Mouse (Mus musculus) v-Abl transformed pro-B cells (cell line): Measurements from ENCODE around the gene Sbf1.

Experiments
- in situ Hi-C, 2 experiments: fragments of 400-800 bp; cut with MboI; formaldehyde crosslinking; loops; one replicate each; pipeline ENCODE4 v1.15.1; 2025; ENCODE audit not compliant: unreplicated experiment in 2 of 2

Sbf1 gene

DNA sequence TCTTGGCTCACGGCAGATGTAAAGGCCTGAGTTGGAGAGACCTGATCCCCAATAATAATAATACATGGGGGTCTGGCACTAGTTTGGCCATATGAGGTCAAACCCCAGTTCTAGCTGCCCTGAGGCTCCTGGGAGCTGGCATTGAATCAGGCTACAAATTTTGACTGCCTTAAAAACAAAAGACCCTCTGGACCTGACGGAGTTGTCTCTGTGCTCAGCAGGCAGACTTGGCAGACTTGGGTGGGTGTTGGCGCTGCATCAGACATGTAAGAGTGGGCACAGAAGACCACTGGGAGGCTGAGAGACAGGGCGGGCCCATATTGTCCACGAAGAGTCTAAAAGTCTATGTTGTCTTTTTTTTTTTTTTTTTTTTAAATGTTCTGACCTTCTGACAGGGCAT, 28.5 kb downstream of the Sbf1 start:
- in situ Hi-C loops: no loop called here

DNA sequence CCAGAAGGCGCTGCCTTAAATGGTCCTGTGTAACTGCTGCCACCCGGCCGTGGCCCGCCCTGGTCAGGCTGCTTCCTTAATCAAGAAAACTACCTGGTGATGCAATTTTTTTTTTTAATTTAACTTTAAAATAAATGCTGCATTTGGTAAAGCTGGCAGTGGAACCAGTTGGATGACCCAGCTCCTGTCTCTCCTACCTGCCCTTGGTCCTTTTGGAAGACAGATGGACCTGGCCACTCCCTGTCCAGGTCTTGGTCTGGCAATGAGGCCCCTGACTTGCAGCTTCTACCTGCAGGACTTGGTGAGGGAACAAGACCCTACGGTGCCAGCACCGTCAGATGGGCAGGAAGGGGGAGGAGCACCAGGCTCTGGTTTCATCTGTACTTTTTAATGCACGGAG, 29.0 kb downstream of the Sbf1 start:
- in situ Hi-C loops: no loop called here

DNA sequence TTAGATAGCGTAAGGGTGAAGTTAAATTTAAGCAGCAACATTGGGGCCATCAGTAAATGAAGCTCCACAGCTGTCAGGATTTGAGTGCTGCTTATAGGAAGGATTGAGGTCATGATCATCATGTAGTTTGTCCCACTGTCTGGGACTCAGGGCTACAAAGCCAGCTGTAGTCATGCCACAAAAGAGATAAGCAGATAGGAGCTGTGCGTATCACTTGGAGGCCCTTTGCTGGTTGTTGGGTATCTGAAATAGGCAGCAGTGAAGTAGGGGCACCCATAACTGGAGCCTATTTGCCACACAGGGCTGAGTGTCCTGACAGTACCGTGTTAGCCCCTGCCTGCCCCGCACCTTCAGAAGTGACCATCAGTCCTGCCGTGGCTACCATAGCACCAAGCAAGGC, 29.6 kb downstream of the Sbf1 start:
- in situ Hi-C loops: no loop called here

DNA sequence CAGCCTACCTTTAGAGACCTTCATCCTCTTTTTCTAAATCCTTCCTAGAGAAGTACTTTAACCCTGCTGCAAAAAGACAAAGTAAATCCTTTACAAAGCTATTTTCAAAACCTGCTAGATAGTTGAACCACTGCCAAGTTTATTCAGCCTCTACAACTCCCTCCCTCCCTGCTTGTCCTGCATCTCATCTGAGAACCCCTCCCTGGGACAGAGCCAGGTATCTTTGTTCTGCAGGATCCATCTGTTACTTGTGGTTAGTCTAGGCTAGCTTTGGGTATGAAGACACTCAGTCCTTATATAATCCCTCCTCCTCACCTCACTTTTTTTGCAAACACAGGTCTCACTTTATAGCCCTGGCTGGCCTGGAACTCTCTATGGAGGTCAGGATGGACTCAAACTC, 30.1 kb downstream of the Sbf1 start:
- in situ Hi-C loops: no loop called here

DNA sequence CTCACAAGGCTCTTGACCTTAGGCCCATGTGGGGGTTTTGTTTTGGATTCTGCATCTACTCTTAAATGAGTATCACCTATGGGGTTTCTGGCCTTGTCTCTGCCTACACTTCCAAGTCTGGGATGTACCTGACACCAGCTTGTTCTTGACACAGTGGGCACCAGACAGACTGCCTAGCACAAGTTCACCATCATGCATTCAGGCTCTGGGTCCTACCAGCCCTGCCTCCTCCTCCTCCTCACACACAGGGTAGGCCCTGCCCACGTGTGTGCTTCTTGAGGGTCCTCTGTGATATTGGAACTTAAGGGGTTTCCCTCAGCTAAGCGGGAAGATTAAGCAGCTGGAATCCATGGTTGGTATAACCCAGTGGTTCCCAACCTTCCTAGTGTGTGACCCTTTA, 31.0 kb downstream of the Sbf1 start:
- in situ Hi-C loops: no loop called here

DNA sequence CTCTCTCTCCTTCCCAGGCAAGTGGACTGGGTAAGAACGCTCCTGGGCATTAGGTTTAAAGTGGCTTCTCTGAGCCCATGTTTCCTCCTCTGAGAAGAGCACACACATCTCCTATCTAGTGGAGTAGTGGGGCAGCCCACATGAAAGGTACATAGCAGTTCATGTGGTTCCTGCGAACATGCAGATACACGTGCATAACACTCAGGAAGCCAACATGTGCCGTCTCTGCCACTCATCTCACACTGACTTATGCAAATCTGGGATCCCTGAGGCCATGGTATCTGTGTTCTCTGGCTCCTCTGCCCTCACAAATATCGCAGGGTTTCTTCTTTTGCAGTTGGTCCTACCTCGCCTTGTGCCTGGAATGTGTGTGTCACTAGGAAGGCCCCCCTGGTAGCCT, 32.6 kb downstream of the Sbf1 start:
- in situ Hi-C loops: no loop called here

DNA sequence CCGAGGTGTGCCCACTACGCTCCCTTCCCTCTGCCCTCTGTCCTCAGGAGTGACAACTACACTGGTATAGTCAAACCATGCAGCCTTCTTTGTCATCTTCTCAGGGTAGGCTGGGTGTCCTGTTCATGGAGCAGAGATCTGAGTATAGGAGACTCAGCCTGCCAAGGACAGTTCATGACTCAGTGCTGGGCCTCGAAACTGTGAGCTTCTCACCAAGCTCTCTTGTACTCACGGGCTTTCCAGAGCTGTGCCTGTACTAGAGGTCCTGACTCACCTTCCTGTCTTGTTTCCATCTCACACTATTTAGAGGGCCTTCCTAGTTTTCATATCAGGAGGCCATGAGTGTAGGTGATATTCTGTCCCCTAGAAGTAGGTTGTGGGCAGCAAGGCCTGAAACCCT, 37.7 kb downstream of the Sbf1 start:
- in situ Hi-C loops: no loop called here

DNA sequence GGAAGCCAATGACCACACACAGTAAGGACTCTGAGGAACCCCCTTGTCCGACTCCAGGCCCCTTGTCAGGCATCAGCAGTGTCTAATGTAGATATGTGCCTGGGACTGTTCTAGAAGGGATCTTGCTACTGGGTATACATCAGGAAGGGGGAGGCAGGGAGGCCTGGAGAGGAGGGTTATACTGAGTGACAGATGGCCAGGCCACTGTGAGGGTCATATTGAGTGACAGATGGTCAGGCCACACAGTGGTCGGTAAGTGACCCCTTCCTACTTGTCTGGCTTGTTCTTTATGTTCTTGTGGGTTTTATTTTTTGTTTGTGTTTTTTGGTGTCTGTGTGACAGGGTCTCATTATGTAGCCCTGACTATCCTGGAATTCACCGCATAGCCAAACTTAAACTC, 39.6 kb downstream of the Sbf1 start:
- in situ Hi-C loops: no loop called here

DNA sequence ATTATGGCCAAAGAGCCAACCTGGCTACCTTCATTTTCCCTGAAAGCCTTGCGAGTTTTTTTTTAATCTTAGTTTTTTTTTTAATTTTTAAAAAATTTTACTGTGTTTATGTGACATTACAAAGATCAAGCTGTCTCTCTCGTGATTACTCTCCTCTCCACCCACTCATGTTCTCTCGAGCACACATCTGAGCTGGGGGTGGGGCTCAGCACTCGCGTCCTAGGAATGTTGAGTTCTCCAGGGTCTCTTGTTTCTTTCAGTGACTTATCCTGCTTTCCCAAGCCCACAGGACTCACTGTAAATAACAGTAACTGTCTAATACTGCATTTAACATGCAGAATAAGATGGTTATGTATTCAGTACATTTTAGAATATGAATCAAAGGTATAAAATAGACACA, 50.6 kb downstream of the Sbf1 start:
- in situ Hi-C loops: no loop called here

DNA sequence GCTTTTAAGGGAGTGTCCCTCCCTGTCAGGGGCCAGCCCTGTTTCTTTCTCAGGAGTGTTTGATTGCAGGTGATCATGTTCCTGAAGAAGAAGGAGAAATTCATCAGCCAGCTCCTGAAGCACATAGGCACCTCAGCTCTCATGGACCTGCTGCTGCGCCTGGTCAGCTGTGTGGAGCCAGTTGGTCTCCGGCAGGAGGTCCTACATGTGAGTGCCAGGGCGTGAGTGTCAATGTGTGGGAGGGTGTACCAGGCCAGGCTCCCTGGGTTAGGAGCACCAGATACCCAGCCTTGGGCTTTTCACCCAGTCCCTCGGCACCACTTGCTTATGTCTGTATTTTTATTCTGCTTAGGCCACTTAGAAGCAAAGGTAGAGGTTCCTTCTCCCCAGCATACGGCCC, 56.1 kb downstream of the Sbf1 start:
- in situ Hi-C loops: no loop called here

DNA sequence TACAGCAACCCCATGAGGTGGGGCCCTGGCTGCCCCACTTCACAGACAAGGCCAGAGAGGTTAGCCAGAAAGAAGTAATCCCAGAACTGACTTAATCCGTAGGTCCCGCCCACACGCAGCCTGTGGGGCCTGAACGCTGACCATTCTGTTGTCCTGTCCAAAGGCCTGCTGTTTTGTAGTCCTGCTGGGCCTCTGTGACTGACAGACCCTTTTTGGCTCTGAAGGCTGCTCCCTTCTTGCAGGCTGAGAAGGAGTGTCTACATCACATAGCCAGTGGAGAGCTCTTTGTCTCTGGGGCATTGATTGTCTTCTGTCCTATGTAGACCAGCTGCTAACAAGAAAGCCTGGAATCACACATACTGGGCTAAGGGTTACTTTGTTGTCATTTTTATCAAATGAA, 59.8 kb downstream of the Sbf1 start:
- in situ Hi-C loops: no loop called here

DNA sequence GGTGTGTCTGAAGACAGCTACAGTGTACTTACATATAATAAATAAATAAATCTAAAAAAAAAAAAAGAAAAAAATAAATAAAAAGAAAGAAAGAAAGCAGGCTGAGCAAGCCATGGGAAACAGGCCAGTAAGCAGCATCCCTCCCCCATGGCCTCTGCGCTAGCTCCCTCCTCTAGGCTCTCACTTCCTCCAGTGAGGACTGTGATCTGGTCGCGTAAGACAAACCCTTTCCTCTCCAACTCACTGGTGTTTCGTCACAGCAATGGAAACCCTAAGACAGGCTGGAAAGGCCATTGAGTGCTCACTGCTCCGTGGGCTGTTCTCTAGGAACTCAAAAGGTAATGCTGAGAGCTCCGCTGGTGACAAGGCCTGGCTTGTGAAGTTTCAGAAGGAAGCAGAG, 66.0 kb downstream of the Sbf1 start:
- in situ Hi-C loops: loop anchor here in 1 of 2 experiments (10.0 kb wide), 1 partner anchor 126 kb away; the partner anchor contains the start of genes Odf3b, Sco2 and Tymp

DNA sequence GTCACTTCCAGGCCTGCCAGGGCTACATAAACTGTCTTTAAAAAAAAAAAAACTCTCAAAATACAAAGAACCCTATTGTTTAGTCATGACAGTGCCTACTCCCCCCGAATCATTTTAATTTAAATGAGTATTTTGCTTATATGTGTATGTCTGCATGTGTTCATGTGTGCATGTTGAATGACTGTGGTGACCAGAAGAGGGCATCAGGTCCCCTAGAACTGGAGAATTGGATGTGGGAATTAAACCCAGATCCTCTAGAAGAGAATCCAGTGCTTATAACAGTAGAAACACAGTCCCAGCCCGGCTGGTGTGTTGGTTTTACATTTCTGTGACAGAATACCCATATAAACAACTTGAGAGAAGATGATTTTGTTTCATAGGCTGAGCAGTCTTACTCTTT, 74.1 kb downstream of the Sbf1 start:
- in situ Hi-C loops: loop anchor here (5.0 to 10.0 kb wide), 2 partner anchors 134 to 136 kb away; partner anchors contain the start of genes Odf3b (in 2 of the 2), Tymp (in 2 of the 2) and Sco2 (in 1 of the 2)

DNA sequence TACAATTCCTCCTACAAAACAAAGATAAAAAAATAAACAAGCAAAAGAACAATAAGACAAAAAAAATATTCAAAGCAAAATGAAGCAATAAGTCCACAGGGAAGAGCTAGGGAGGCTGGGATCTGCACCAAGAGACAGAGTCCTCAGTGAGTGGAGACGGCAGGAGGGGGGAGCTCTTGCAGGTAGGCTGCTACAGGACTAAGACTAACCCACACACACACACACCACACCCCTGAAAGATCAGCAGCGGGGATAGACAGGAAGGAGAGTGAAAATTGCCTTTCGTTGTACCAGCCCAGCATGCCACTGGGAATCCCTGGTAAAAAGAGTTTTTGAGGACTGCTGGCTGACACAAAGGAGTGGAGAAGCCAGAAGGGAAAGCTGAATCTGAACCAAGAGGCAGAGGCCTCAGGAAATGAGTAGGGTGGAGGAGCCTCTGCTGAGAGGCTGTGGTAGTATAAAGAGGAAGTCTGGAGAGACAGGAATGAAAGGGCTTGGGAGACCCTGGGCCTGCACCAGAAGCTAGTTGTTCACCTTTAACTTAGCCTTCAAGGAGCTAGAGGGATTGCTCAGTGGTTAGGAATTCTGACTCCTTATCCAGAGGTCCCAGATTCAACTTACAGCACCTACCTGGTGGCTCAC, 75.2 kb downstream of the Sbf1 start:
- in situ Hi-C loops: loop anchor here (5.0 to 10.0 kb wide), 2 partner anchors 135 to 137 kb away; partner anchors contain the start of genes Odf3b (in 2 of the 2), Tymp (in 2 of the 2) and Sco2 (in 1 of the 2)
